Mouse (Mus musculus) thymus, adult 2 months (tissue): ENCODE measurements at regions not wholly inside any gene's neighbourhood (a gene's known extent, or its start where the extent isn't known, plus 50 kb on each side); places are given as distances from the start of the nearest gene placed in this dataset.

Experiments
- CTCF ChIP-seq: fragments of 200-500 bp; IDR thresholded peaks from 2 replicates; pipeline ENCODE4 v1.5.1; 2012; ENCODE audit warnings: mild to moderate bottlenecking, control low read depth, low read length, moderate library complexity, borderline replicate concordance; ENCODE audit not compliant: control insufficient read depth, poor library complexity, insufficient read depth; ENCODE audit errors: extremely low read depth
- POLR2A ChIP-seq: fragments of 200-500 bp; IDR thresholded peaks from 2 replicates; pipeline ENCODE4 v1.6.1; 2012; ENCODE audit warnings: mild to moderate bottlenecking, low read length, control low read depth, moderate library complexity; ENCODE audit not compliant: control insufficient read depth, poor library complexity, insufficient read depth; ENCODE audit errors: extremely low read depth

GRCm38 (mm10) chr1:90673751-90674150 lies 71.0 kb downstream of the Cops8 start:
- TF ChIP-seq POLR2A (no peak), CTCF (no peak)
